Mouse (Mus musculus) adrenal gland, postnatal 4 days (tissue): ENCODE measurements at regions not wholly inside any gene's neighbourhood (a gene's known extent, or its start where the extent isn't known, plus 50 kb on each side); places are given as distances from the start of the nearest gene placed in this dataset.
A peak's percentile ranks its signal among the peaks of the same experiment; 100 is the strongest.

Experiments
- DNase-seq, 2 experiments: peaks; one replicate each; pipeline ENCODE4 v3.0.0; 2021 to 2022; ENCODE audit warnings: low spot score in 2 of 2, mixed read lengths in 2 of 2

GRCm38 (mm10) chr16:95647854-95648253 lies 54.0 kb upstream of the Ets2 start:
- DNase-seq = peak; percentile 57 to 61

DNA sequence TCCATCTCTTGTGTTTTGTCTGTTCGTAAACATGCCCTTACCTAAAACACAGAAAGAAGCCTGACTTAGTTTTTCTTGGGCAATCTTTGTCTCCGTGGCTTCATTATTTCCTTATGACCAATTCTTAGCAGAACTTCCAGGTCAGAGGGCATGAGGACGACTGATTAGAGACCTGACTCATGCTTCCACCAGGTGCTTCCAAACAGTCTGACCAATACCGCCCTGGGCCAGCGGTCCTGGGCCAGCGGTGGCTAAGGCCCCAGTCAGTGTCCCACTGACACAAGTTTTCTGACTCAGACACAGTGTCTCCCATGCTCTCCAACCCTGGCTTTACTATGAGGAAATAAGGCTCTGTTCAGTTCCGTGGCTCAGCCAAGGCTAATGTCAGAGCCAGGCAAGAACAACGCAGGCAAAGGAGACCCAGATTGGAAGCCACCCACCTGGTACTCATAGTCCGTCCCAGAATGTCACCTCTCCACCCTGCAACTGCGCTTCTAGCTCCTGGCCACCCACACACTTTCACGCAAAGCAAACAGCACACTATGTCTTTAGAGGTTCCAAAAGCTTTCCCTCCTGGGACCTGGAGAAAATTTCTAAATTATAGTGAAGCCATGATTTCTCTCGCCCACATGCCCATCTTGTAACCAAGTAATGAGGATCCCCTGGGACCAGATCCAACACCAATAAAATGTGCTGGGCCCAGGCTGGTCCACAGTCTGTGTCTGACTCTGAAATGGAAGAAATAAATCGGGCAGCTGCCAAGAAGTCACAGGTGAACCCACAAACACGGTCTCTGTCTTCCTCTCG lies 56.6 kb upstream of the Erg start:
- no peak for DNase-seq

- no peak for DNase-seq
Observed at GRCm38 (mm10) chr16:95640670-95641069, 54.3 kb upstream of the Erg start.

GRCm38 (mm10) chr16:95639677-95640076 lies 53.3 kb upstream of the Erg start:
- no peak for DNase-seq

GRCm38 (mm10) chr16:95637850-95638249 lies 51.5 kb upstream of the Erg start:
- no peak for DNase-seq

GRCm38 (mm10) chr16:95636615-95637014 lies 50.2 kb upstream of the Erg start:
- no peak for DNase-seq
